Mouse (Mus musculus): Measurements from ENCODE around the gene Ankrd44. TPM values are rescaled to one million over a fixed set of nuclear protein-coding genes. Genes with fewer than 3 reads are reported as not detected.

Ankrd44 gene
- polyA plus RNA-seq, 1 experiment: 2.2 TPM

GRCm38 (mm10) chr1:54837721-54838485 is 88.3 kb downstream of the Ankrd44 start:
- Histone ChIP-seq H3K4me3 (ENCODE audit: insufficient read depth, poor library complexity, severe bottlenecking) (no peak overlapping the region), H3ac (ENCODE audit: control insufficient read depth, insufficient read length, low read depth) (no peak overlapping the region), H3K79me2 (ENCODE audit: control insufficient read depth, insufficient read depth) (no peaks in the 10 kb centered on the region), H3K79me3 (ENCODE audit: low read depth) (no peaks in the 10 kb centered on the region), H3K36me3 (ENCODE audit: control insufficient read depth, insufficient read depth) (no peaks in the 10 kb centered on the region), H3K27me3 (ENCODE audit: control insufficient read depth, insufficient read depth, insufficient read length) (no peaks in the 10 kb centered on the region)
- TF ChIP-seq CTCF (IDR thresholded peaks at IDR 0.05; ENCODE audit: control insufficient read depth, insufficient read depth, insufficient read length): no peak
- TF ChIP-seq FOSL1 (IDR thresholded peaks at IDR 0.05; ENCODE audit: insufficient read depth, low read length, poor library complexity, severe bottlenecking): no peak

- Histone ChIP-seq H3ac (ENCODE audit: control insufficient read depth, insufficient read length, low read depth) (no peak overlapping the region), H3K27me3 (ENCODE audit: control insufficient read depth, insufficient read depth, insufficient read length) (no peaks in the 10 kb centered on the region), H3K36me3 (ENCODE audit: control insufficient read depth, insufficient read depth) (no peaks in the 10 kb centered on the region), H3K4me3 (ENCODE audit: insufficient read depth, poor library complexity, severe bottlenecking) (no peak overlapping the region), H3K79me2 (ENCODE audit: control insufficient read depth, insufficient read depth) (no peaks in the 10 kb centered on the region), H3K79me3 (ENCODE audit: low read depth) (no peaks in the 10 kb centered on the region)
- no peak for TF ChIP-seq CEBPB (IDR thresholded peaks at IDR 0.05; ENCODE audit: low read depth)
- TF ChIP-seq USF1 (IDR thresholded peaks at IDR 0.05; ENCODE audit: low read depth): no peak
- no peak for TF ChIP-seq FOSL1 (IDR thresholded peaks at IDR 0.05; ENCODE audit: insufficient read depth, low read length, poor library complexity, severe bottlenecking)
- TF ChIP-seq MYOD1 (IDR thresholded peaks at IDR 0.05; ENCODE audit: control insufficient read depth, insufficient read length, low read depth): no peak
- TF ChIP-seq CTCF (IDR thresholded peaks at IDR 0.05; ENCODE audit: control insufficient read depth, insufficient read depth, insufficient read length): no peak
- TF ChIP-seq MAX (IDR thresholded peaks at IDR 0.05): no peak
- no peak for TF ChIP-seq MYOG (IDR thresholded peaks at IDR 0.05; ENCODE audit: control insufficient read depth, extremely low read depth, insufficient read length)
These were observed 90.5 kb downstream of the Ankrd44 start for GRCm38 (mm10) chr1:54835661-54836205.

DNA sequence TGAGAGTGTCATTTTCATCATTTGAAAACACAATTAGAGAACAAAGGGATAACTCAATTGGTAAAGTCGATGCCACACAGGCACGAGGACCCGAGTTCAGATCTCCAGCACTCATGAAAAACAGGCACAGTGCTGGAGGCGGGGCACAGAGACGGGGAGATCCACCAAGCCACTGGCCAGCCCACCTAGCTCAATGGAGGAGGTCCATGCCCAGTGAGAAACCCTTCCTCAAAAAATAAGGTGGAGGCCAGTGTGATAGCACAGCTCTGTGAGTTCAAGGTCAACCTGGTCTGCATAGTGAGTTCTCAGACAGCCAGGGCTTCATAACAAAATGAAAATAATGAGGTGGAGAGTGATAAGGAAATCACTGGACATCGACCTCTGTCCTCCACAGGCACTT is 93.0 kb downstream of the Ankrd44 start:
- Histone ChIP-seq H3K27me3 (ENCODE audit: control insufficient read depth, insufficient read depth, insufficient read length) (no peaks in the 10 kb centered on the region), H3K4me3 (ENCODE audit: insufficient read depth, poor library complexity, severe bottlenecking) (no peak overlapping the region), H3K36me3 (ENCODE audit: control insufficient read depth, insufficient read depth) (no peaks in the 10 kb centered on the region), H3ac (ENCODE audit: control insufficient read depth, insufficient read length, low read depth) (no peak overlapping the region), H3K79me2 (ENCODE audit: control insufficient read depth, insufficient read depth) (no peaks in the 10 kb centered on the region), H3K79me3 (ENCODE audit: low read depth) (no peaks in the 10 kb centered on the region)
- no peak for TF ChIP-seq USF1 (IDR thresholded peaks at IDR 0.05; ENCODE audit: low read depth)
- TF ChIP-seq FOSL1 (IDR thresholded peaks at IDR 0.05; ENCODE audit: insufficient read depth, low read length, poor library complexity, severe bottlenecking): no peak
- TF ChIP-seq CTCF (IDR thresholded peaks at IDR 0.05; ENCODE audit: control insufficient read depth, insufficient read depth, insufficient read length): no peak
- no peak for TF ChIP-seq MAX (IDR thresholded peaks at IDR 0.05)
- no peak for TF ChIP-seq CEBPB (IDR thresholded peaks at IDR 0.05; ENCODE audit: low read depth)
- TF ChIP-seq MYOG (IDR thresholded peaks at IDR 0.05; ENCODE audit: control insufficient read depth, extremely low read depth, insufficient read length): no peak
- TF ChIP-seq MYOD1 (IDR thresholded peaks at IDR 0.05; ENCODE audit: control insufficient read depth, insufficient read length, low read depth): no peak

DNA sequence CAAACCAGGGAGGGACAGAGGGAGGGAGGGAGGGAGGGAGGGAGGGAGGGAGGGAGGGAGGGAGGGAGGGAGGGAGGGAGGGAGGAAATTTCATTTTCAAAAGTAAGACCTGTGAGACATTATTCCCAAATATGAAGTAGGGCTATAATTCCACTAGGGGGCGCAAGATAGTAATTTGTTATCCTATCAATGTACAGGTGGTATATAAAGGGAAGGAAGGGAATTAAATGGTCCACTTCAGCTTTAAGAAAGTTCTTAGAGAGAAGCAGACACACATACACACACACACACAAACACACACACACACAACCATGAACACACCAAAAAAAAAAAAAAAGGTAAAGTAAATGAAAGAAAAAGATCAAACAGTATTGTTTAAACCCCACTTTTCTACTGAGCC is 93.4 kb downstream of the Ankrd44 start:
- TF ChIP-seq MYOG (IDR thresholded peaks at IDR 0.05; ENCODE audit: control insufficient read depth, extremely low read depth, insufficient read length): no peak
- TF ChIP-seq CEBPB (IDR thresholded peaks at IDR 0.05; ENCODE audit: low read depth): no peak
- TF ChIP-seq MAX (IDR thresholded peaks at IDR 0.05): no peak
- TF ChIP-seq CTCF (IDR thresholded peaks at IDR 0.05; ENCODE audit: control insufficient read depth, insufficient read depth, insufficient read length): no peak
- TF ChIP-seq FOSL1 (IDR thresholded peaks at IDR 0.05; ENCODE audit: insufficient read depth, low read length, poor library complexity, severe bottlenecking): no peak
- TF ChIP-seq USF1 (IDR thresholded peaks at IDR 0.05; ENCODE audit: low read depth): no peak
- no peak for TF ChIP-seq MYOD1 (IDR thresholded peaks at IDR 0.05; ENCODE audit: control insufficient read depth, insufficient read length, low read depth)
- Histone ChIP-seq H3K27me3 (ENCODE audit: control insufficient read depth, insufficient read depth, insufficient read length) (no peaks in the 10 kb centered on the region), H3ac (ENCODE audit: control insufficient read depth, insufficient read length, low read depth) (no peak overlapping the region), H3K79me2 (ENCODE audit: control insufficient read depth, insufficient read depth) (no peaks in the 10 kb centered on the region), H3K4me3 (ENCODE audit: insufficient read depth, poor library complexity, severe bottlenecking) (no peak overlapping the region), H3K36me3 (ENCODE audit: control insufficient read depth, insufficient read depth) (no peaks in the 10 kb centered on the region), H3K79me3 (ENCODE audit: low read depth) (no peaks in the 10 kb centered on the region)

DNA sequence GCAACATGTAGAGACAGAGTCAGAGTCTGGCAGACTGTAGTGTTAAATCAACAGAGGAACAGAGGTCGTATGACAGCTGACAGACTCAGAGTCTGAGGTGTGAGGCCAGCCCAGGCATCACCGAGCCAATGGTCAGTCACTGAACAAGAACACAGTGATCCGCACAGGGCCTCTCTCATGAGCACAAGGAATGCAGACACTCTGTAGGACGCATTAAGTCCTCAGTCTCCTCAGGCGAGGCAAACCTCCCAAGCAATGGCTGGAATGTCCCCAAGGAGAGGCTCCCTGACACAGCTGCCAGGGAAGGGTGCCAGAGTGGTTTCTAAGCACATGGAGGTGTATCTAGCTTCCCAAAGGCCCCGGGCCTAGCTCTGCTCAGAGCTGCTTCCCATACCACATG is 96.0 kb downstream of the Ankrd44 start:
- H3K79me3 ChIP-seq (ENCODE audit: low read depth): no peaks in the 10 kb centered on the region
- H3K79me2 ChIP-seq (ENCODE audit: control insufficient read depth, insufficient read depth): no peaks in the 10 kb centered on the region
- no peak overlapping the region for H3K4me3 ChIP-seq (ENCODE audit: insufficient read depth, poor library complexity, severe bottlenecking)
- no peaks in the 10 kb centered on the region for H3K36me3 ChIP-seq (ENCODE audit: control insufficient read depth, insufficient read depth)
- no peak overlapping the region for H3ac ChIP-seq (ENCODE audit: control insufficient read depth, insufficient read length, low read depth)
- no peaks in the 10 kb centered on the region for H3K27me3 ChIP-seq (ENCODE audit: control insufficient read depth, insufficient read depth, insufficient read length)
- TF ChIP-seq MAX (IDR thresholded peaks at IDR 0.05) (no peak), MYOG (IDR thresholded peaks at IDR 0.05; ENCODE audit: control insufficient read depth, extremely low read depth, insufficient read length) (no peak), CTCF (IDR thresholded peaks at IDR 0.05; ENCODE audit: control insufficient read depth, insufficient read depth, insufficient read length) (no peak), FOSL1 (IDR thresholded peaks at IDR 0.05; ENCODE audit: insufficient read depth, low read length, poor library complexity, severe bottlenecking) (no peak), CEBPB (IDR thresholded peaks at IDR 0.05; ENCODE audit: low read depth) (no peak)
